In genomic region chr1:151964811-151965210, GRCm38 (mm10) we compare ENCODE assay signal across 27 mouse cellular contexts.
DNase-seq lines count a peak whose midpoint lies in the region; ATAC-seq and TF ChIP-seq lines count a peak whose summit lies in the region.
"Had no signal": no experiment of that assay in that cellular context is flagged by ENCODE, and none has a peak within 500 bp of the region (broad histone marks: within the 10 kb centered on the region; RNA-seq: fewer than 3 reads in every experiment).

No protein-coding gene starts in this region.

- H3K4me2 ChIP-seq in hindbrain, postnatal 0 days (ENCODE audit: low read depth, low read length), result no peak overlapping the region
- no peak overlapping the region for H3K4me2 ChIP-seq in hindbrain, embryonic 14.5 days (replicated peaks)
- H3K4me2 ChIP-seq: embryonic facial prominence, embryonic 12.5 days; embryonic facial prominence, embryonic 15.5 days; forebrain, embryonic 12.5 days had no signal

- no peaks in the 10 kb centered on the region for H3K4me1 ChIP-seq in hindbrain, postnatal 0 days (ENCODE audit: insufficient read depth, low read length)
- H3K4me1 ChIP-seq in hindbrain, embryonic 14.5 days (replicated peaks; ENCODE audit: control insufficient read depth, insufficient read depth, low read length), result peaks cover 3% of the 10 kb centered on the region; the same call in 1 of the 2 replicates

- no peaks in the 10 kb centered on the region for H3K9me3 ChIP-seq in hindbrain, postnatal 0 days (ENCODE audit: low read length)
- H3K9me3 ChIP-seq in hindbrain, embryonic 14.5 days (ENCODE audit: control insufficient read depth, low read length), result no peaks in the 10 kb centered on the region
- H3K9me3 ChIP-seq: embryonic facial prominence, embryonic 15.5 days; forebrain, embryonic 10.5 days; forebrain, embryonic 12.5 days had no signal

- H3K9ac ChIP-seq in hindbrain, postnatal 0 days (replicated peaks; ENCODE audit: low read length), result no peak overlapping the region
- H3K9ac ChIP-seq in hindbrain, embryonic 14.5 days, result no peak overlapping the region
- H3K9ac ChIP-seq: embryonic facial prominence, embryonic 12.5 days; embryonic facial prominence, embryonic 15.5 days; forebrain, embryonic 12.5 days had no signal

- H3K27ac ChIP-seq in gastrocnemius, adult 2 months, result peak overlapping the region; percentile 28; the same call in 1 of the 2 replicates
- H3K27ac ChIP-seq in hindbrain, postnatal 0 days, result no peak overlapping the region
- H3K27ac ChIP-seq in hindbrain, embryonic 14.5 days, result no peak overlapping the region
- H3K27ac ChIP-seq: embryonic facial prominence, embryonic 12.5 days; embryonic facial prominence, embryonic 15.5 days; forebrain, embryonic 10.5 days; forebrain, embryonic 12.5 days had no signal

- no peak for DNase-seq in cerebellum, postnatal 25 days
- DNase-seq in gastrocnemius, adult 2 months, result no peak
- DNase-seq in gastrocnemius, postnatal 4 days (ENCODE audit: low spot score in 2 of 2), result no peak
- no peak for DNase-seq in hindbrain, postnatal 0 days (ENCODE audit: low spot score)
- no peak for DNase-seq in hindbrain, embryonic 14.5 days (ENCODE audit: low spot score)
- DNase-seq in brain, adult 2 months (ENCODE audit: low read depth, low spot score), result peak; percentile 42
- DNase-seq: adrenal gland, adult 8-10 months; adrenal gland, postnatal 14 days; adrenal gland, postnatal 36 days; B cell, adult 2 months; cerebellum, adult 11-12 months; cerebellum, adult 9-10 months; cerebellum, postnatal 36 days; embryo, embryonic 11 days had no signal

- TF ChIP-seq CTCF in gastrocnemius, adult 2 months (IDR thresholded peaks at IDR 0.05), result no peak
- no peak for TF ChIP-seq CTCF in hindbrain, postnatal 0 days (IDR thresholded peaks at IDR 0.05; ENCODE audit: low read depth)

- no peaks in the 10 kb centered on the region for H3K27me3 ChIP-seq in hindbrain, postnatal 0 days (ENCODE audit: insufficient read depth, low read length)
- no peaks in the 10 kb centered on the region for H3K27me3 ChIP-seq in hindbrain, embryonic 14.5 days (ENCODE audit: control insufficient read depth, insufficient read depth, low read length)
- H3K27me3 ChIP-seq: CH12.LX; embryonic facial prominence, embryonic 12.5 days; embryonic facial prominence, embryonic 15.5 days; forebrain, embryonic 12.5 days; Patski had no signal

- ATAC-seq in cerebellum, adult (ENCODE audit: insufficient number of reproducible peaks, low FRiP score, low TSS enrichment), result 0 out of 2 replicates have a peak, but pooled peaks have one; percentile 50
- ATAC-seq in hindbrain, postnatal 0 days, result 0 out of 2 replicates have a peak, but pooled peaks have one; percentile 24
- no peak for ATAC-seq in hindbrain, embryonic 14.5 days (ENCODE audit: low FRiP score)
- ATAC-seq: activated CD4-positive, CD25-positive, alpha-beta regulatory T cell, adult 4 months; CD4-positive, CD25-positive, alpha-beta regulatory T cell, adult 4 months; forebrain, embryonic 14.5 days; forebrain, embryonic 16.5 days; Patski had no signal

- 83% methylated on average over 2 of the region's 2 CpGs for WGBS in hindbrain, postnatal 0 days
- 75% methylated on average over 2 of the region's 2 CpGs for WGBS in hindbrain, embryonic 14.5 days

- intact Hi-C loops in gastrocnemius, adult 2 months (cut with DNase I), result no loop called here

- H3K4me3 ChIP-seq in gastrocnemius, adult 2 months, result no peak overlapping the region
- H3K4me3 ChIP-seq in hindbrain, postnatal 0 days (ENCODE audit: low read length), result no peak overlapping the region
- no peak overlapping the region for H3K4me3 ChIP-seq in hindbrain, embryonic 14.5 days (replicated peaks; ENCODE audit: low read length)
- H3K4me3 ChIP-seq: embryonic facial prominence, embryonic 12.5 days; embryonic facial prominence, embryonic 15.5 days; erythroblast, embryonic 14.5 days; forebrain, embryonic 10.5 days; forebrain, embryonic 12.5 days had no signal

- no peaks in the 10 kb centered on the region for H3K36me3 ChIP-seq in hindbrain, postnatal 0 days (ENCODE audit: insufficient read depth, low read length)
- no peaks in the 10 kb centered on the region for H3K36me3 ChIP-seq in hindbrain, embryonic 14.5 days (replicated peaks; ENCODE audit: control insufficient read depth, insufficient read depth)
- H3K36me3 ChIP-seq: embryonic facial prominence, embryonic 12.5 days; embryonic facial prominence, embryonic 15.5 days; forebrain, embryonic 12.5 days; G1E had no signal
